Mouse (Mus musculus) stomach, embryonic 14.5 days (tissue): ENCODE measurements around the gene Idh2. TPM values are rescaled to one million over a fixed set of nuclear protein-coding genes. Genes with fewer than 3 reads are reported as not detected.

Source experiments
- ATAC-seq: fragments of 200-750 bp; cut with Nextera tagmentation; 2 replicates; pipeline ENCODE4 v1.8.0; 2017; ENCODE audit warnings: low read depth, moderate TSS enrichment; ENCODE audit not compliant: insufficient number of reproducible peaks, insufficient read depth, low FRiP score
- H3K27ac ChIP-seq: fragments of 300-500 bp; sonication (generic); 2 replicates; pipeline ENCODE4 v1.5.1; 2014; ENCODE audit warnings: mild to moderate bottlenecking, low read length, moderate library complexity, mixed read lengths
- H3K27me3 ChIP-seq: fragments of 300-500 bp; sonication (generic); 2 replicates; pipeline ENCODE4 v1.6.1; 2014; ENCODE audit warnings: low read length, control low read depth, mixed read lengths; ENCODE audit not compliant: control insufficient read depth, insufficient read depth
- H3K36me3 ChIP-seq: fragments of 300-500 bp; sonication (generic); 2 replicates; pipeline ENCODE4 v1.6.1; 2014; ENCODE audit warnings: mild to moderate bottlenecking, control low read depth, low read length, moderate library complexity, mixed read lengths; ENCODE audit not compliant: control insufficient read depth, insufficient read depth
- H3K4me1 ChIP-seq: fragments of 300-500 bp; sonication (generic); 2 replicates; pipeline ENCODE4 v1.6.1; 2014; ENCODE audit warnings: low read length, control low read depth, mixed read lengths; ENCODE audit not compliant: control insufficient read depth, insufficient read depth
- H3K4me2 ChIP-seq: fragments of 300-500 bp; sonication (generic); replicated peaks from 2 replicates; pipeline ENCODE4 v1.6.1; 2014; ENCODE audit warnings: low read depth, low read length, control low read depth
- H3K4me3 ChIP-seq: fragments of 300-500 bp; sonication (generic); 2 replicates; pipeline ENCODE4 v1.5.1; 2014; ENCODE audit warnings: low read depth, low read length, control low read depth
- H3K9ac ChIP-seq: fragments of 300-500 bp; sonication (generic); replicated peaks from 2 replicates; pipeline ENCODE4 v1.6.1; 2014; ENCODE audit warnings: low read depth, mild to moderate bottlenecking, control low read depth, low read length, moderate library complexity, mixed read lengths
- H3K9me3 ChIP-seq: fragments of 300-500 bp; sonication (generic); 2 replicates; pipeline ENCODE4 v1.6.1; 2016; ENCODE audit warnings: low read depth, low read length, control low read depth; ENCODE audit not compliant: control insufficient read depth
- WGBS: fragments of 180-500 bp; shearing (Covaris S2); extraction: QIAGEN DNeasy Blood & Tissue Kit; methylation state at CpG from one replicate; pipeline ENCODE4 v1.1.7; 2014; 5-methylcytosine and 5-hydroxymethylcytosine counted together
- polyA plus RNA-seq: library from polyadenylated mRNA; unstranded; fragments of >200 nt; fragmentation: Nextera tagmentation; extraction: Ambion mirVana; gene quantifications from 2 replicates; pipeline ENCODE4 v1.2.1, GENCODE M21; 2014

Gene Idh2
- polyA plus RNA-seq, 1 experiment from 2014 or later = 613 TPM

- H3K9ac ChIP-seq = no peak overlapping the region
- no peaks in the 10 kb centered on the region for H3K36me3 ChIP-seq
- no peak overlapping the region for H3K4me2 ChIP-seq
- H3K27me3 ChIP-seq = no peaks in the 10 kb centered on the region
- no peak for ATAC-seq
- H3K27ac ChIP-seq = no peak overlapping the region
- WGBS = 77% methylated on average over 15 of the region's 15 CpGs
- peaks cover 10% of the 10 kb centered on the region for H3K4me1 ChIP-seq
- no peaks in the 10 kb centered on the region for H3K9me3 ChIP-seq
- H3K4me3 ChIP-seq = no peak overlapping the region
Observed at GRCm38 (mm10) chr7:80063902-80064736, 51.1 kb downstream of the Idh2 start.

- Histone ChIP-seq H3K27ac (no peak overlapping the region), H3K36me3 (no peaks in the 10 kb centered on the region), H3K9me3 (no peaks in the 10 kb centered on the region), H3K9ac (no peak overlapping the region), H3K4me3 (no peak overlapping the region), H3K4me1 (peaks cover 16% of the 10 kb centered on the region), H3K27me3 (no peaks in the 10 kb centered on the region), H3K4me2 (no peak overlapping the region)
- ATAC-seq = no peak
- WGBS = 70% methylated on average over 5 of the region's 5 CpGs
Observed at GRCm38 (mm10) chr7:80063244-80063643, 51.9 kb downstream of the Idh2 start.

- H3K4me3 ChIP-seq = no peak overlapping the region
- ATAC-seq = no peak
- H3K9ac ChIP-seq = no peak overlapping the region
- WGBS = 92% methylated on average over 17 of the region's 17 CpGs
- H3K4me2 ChIP-seq = no peak overlapping the region
- H3K27me3 ChIP-seq = no peaks in the 10 kb centered on the region
- no peaks in the 10 kb centered on the region for H3K9me3 ChIP-seq
- H3K4me1 ChIP-seq = peaks cover 24% of the 10 kb centered on the region
- H3K27ac ChIP-seq = no peak overlapping the region
- H3K36me3 ChIP-seq = no peaks in the 10 kb centered on the region
Observed at GRCm38 (mm10) chr7:80062083-80062826, 52.9 kb downstream of the Idh2 start.

GRCm38 (mm10) chr7:80060012-80060778 lies 55.0 kb downstream of the Idh2 start:
- Histone ChIP-seq H3K27ac (no peak overlapping the region; the same call in 1 of the 2 replicates), H3K4me2 (no peak overlapping the region), H3K9me3 (no peaks in the 10 kb centered on the region), H3K9ac (no peak overlapping the region), H3K4me3 (no peak overlapping the region), H3K36me3 (no peaks in the 10 kb centered on the region), H3K27me3 (no peaks in the 10 kb centered on the region), H3K4me1 (peaks cover 34% of the 10 kb centered on the region)
- WGBS = 74% methylated on average over 10 of the region's 10 CpGs
- no peak for ATAC-seq

- H3K9ac ChIP-seq = no peak overlapping the region
- no peak overlapping the region for H3K4me2 ChIP-seq
- H3K27ac ChIP-seq = peak overlapping the region; percentile 73; the same call in 1 of the 2 replicates
- no peak for ATAC-seq
- H3K36me3 ChIP-seq = no peaks in the 10 kb centered on the region
- no peak overlapping the region for H3K4me3 ChIP-seq
- no peaks in the 10 kb centered on the region for H3K9me3 ChIP-seq
- peaks cover 34% of the 10 kb centered on the region for H3K4me1 ChIP-seq
- no peaks in the 10 kb centered on the region for H3K27me3 ChIP-seq
- WGBS = 60% methylated on average over 13 of the region's 13 CpGs
Observed at GRCm38 (mm10) chr7:80059064-80059838, 55.9 kb downstream of the Idh2 start.

GRCm38 (mm10) chr7:80058405-80059063 lies 56.7 kb downstream of the Idh2 start:
- Histone ChIP-seq H3K27me3 (no peaks in the 10 kb centered on the region), H3K27ac (peak overlapping the region; percentile 73; the same call in 1 of the 2 replicates), H3K9me3 (no peaks in the 10 kb centered on the region), H3K9ac (no peak overlapping the region), H3K4me3 (no peak overlapping the region), H3K4me1 (peaks cover 34% of the 10 kb centered on the region), H3K4me2 (no peak overlapping the region), H3K36me3 (no peaks in the 10 kb centered on the region)
- WGBS = 71% methylated on average over 4 of the region's 4 CpGs
- no peak for ATAC-seq

GRCm38 (mm10) chr7:80057781-80058180 lies 57.4 kb downstream of the Idh2 start:
- no peak overlapping the region for H3K4me2 ChIP-seq
- H3K4me3 ChIP-seq = no peak overlapping the region
- no peaks in the 10 kb centered on the region; the same call in 1 of the 2 replicates for H3K36me3 ChIP-seq
- no peaks in the 10 kb centered on the region for H3K27me3 ChIP-seq
- WGBS = 49% methylated on average over 14 of the region's 14 CpGs
- no peak overlapping the region for H3K9ac ChIP-seq
- H3K4me1 ChIP-seq = peaks cover 34% of the 10 kb centered on the region
- peak overlapping the region; percentile 73 for H3K27ac ChIP-seq
- no peaks in the 10 kb centered on the region for H3K9me3 ChIP-seq
- no peak for ATAC-seq
